Mouse (Mus musculus) small intestine, adult 2 months (tissue): ENCODE measurements around the gene Src.

Experiments
- CTCF ChIP-seq: fragments of 200-500 bp; IDR thresholded peaks from 2 replicates; pipeline ENCODE4 v1.5.1; 2012; ENCODE audit warnings: low read depth, mild to moderate bottlenecking, control low read depth, inconsistent platforms, low read length, moderate library complexity, mixed read lengths; ENCODE audit not compliant: insufficient replicate concordance, insufficient read length; ENCODE audit errors: extremely low read depth
- POLR2A ChIP-seq: fragments of 200-500 bp; IDR thresholded peaks from 2 replicates; pipeline ENCODE4 v1.6.1; 2012; ENCODE audit warnings: low read depth, mild to moderate bottlenecking, control low read depth, inconsistent platforms, low read length, moderate library complexity

DNA sequence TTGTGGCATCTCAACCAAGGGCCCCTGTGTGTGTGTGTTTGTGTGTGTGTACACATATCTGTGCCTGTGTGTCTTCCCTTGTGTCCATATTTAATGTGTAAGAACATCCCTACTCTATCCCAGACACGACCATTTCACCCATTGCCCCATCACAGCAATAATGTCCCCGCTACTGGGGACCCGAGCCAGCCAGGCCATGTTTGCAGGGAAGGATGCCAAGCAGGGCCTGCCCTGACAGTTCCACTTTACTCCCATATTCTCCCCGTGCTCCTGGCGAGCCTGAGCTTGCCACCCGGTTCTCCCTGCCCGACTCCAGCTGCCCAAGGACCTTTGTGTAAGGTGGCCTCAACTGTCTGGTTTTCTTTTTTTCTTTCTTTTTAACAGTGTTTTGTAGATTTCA is 53.0 kb downstream of the Src start:
- TF ChIP-seq POLR2A (no peak), CTCF (no peak)
